Mouse (Mus musculus): ENCODE data around the gene Pitpnc1.

DNA sequence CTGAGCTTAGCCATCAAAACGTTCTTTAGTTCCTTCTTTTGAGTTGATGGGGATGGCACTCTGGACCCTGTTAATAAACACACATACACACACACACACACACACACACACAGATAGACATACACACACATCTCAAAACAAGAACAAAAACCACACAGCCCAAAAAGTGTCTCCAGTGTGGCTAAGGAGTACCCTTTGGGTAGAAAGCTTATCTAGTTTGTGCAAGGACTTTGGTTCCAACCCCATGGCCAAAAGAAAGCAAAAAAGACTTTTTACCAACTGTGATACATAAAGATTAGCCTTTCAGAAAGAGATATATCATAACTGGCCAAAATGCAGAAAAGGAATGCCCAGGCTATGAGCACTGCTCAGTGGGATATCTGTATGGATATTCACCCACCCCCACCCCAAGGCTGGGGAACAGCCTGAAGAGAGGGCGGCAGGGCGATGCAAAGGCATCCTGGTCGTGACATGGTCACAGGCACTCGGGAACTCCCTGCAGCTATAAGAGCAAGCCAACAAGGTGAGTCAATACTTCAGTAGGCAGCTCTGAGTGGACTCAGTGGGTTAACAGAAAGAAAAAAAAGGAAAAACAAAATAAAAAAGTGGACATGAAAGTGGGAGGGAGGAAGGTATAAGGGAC lies 60.3 kb downstream of the Pitpnc1 start:
- TF ChIP-seq CTCF (IDR thresholded peaks at IDR 0.05; ENCODE audit: low read depth) (no peak), EP300 (IDR thresholded peaks at IDR 0.05; ENCODE audit: low read depth) (peak; percentile 59; the same call in 1 of the 2 replicates)
